Mouse (Mus musculus) CH12.LX (cell line): ENCODE results near the gene Pam16. TPM values are rescaled to one million over a fixed set of nuclear protein-coding genes. Genes with fewer than 3 reads are reported as not detected.

Source experiments
- DNase-seq: peaks from one replicate; pipeline ENCODE4 v3.0.0-alpha.2; 2013; ENCODE audit errors: extremely low read depth
- H3K27ac ChIP-seq: 2 replicates; pipeline ENCODE4 v1.5.1; 2012; ENCODE audit warnings: low read depth, mild to moderate bottlenecking, control low read depth, moderate library complexity; ENCODE audit not compliant: insufficient read depth
- H3K27me3 ChIP-seq: replicated peaks from 2 replicates; pipeline ENCODE3; 2012; ENCODE audit warnings: inconsistent platforms
- H3K36me3 ChIP-seq, 2 experiments: replicated peaks in 1 of 2; 2 replicates each; pipeline versions ENCODE3 to v1.6.1; 2012; ENCODE audit warnings: inconsistent platforms in 1 of 2, low read length in 1 of 2, mild to moderate bottlenecking in 1 of 2, mixed read lengths in 1 of 2, moderate library complexity in 1 of 2; ENCODE audit not compliant: control insufficient read depth in 1 of 2, insufficient read depth in 1 of 2
- H3K4me1 ChIP-seq, 2 experiments: 2 replicates each; pipeline ENCODE4 v1.6.1; 2012; ENCODE audit warnings: inconsistent platforms in 1 of 2, moderate library complexity in 1 of 2; ENCODE audit not compliant: insufficient read depth in 2 of 2, control insufficient read depth in 1 of 2
- H3K4me2 ChIP-seq: 2 replicates; pipeline ENCODE4 v1.6.1; 2012; ENCODE audit warnings: low read depth, mild to moderate bottlenecking, control low read depth; ENCODE audit not compliant: poor library complexity, insufficient read depth, severe bottlenecking
- H3K4me3 ChIP-seq, 3 experiments: fragments of 150-350 bp in 1 of 3; sonication (generic) in 1 of 3; replicated peaks in 1 of 3; 2 replicates each; pipeline versions ENCODE3 to v1.5.1; 2011 to 2012; ENCODE audit warnings: low read depth in 2 of 3, low read length in 2 of 3, mild to moderate bottlenecking in 2 of 3, moderate library complexity in 2 of 3, control low read depth in 1 of 3, improper control_type of control experiment in 1 of 3, inconsistent platforms in 1 of 3, mixed read lengths in 1 of 3; ENCODE audit not compliant: poor library complexity in 1 of 3
- H3K79me2 ChIP-seq: replicated peaks from 2 replicates; pipeline ENCODE4 v1.6.1; 2012; ENCODE audit warnings: mild to moderate bottlenecking, moderate library complexity; ENCODE audit not compliant: control insufficient read depth, poor library complexity, insufficient read depth, severe bottlenecking; ENCODE audit errors: extremely low read depth
- H3K9ac ChIP-seq: 2 replicates; pipeline ENCODE4 v1.6.1; 2012; ENCODE audit warnings: low read depth, mild to moderate bottlenecking, control low read depth, moderate library complexity; ENCODE audit not compliant: insufficient read depth
- H3K9me3 ChIP-seq: replicated peaks from 2 replicates; pipeline ENCODE3; 2012; ENCODE audit warnings: low read length, inconsistent platforms, mixed read lengths
- BHLHE40 ChIP-seq: IDR thresholded peaks from 2 replicates; pipeline ENCODE4 v1.6.1; 2011; ENCODE audit warnings: mild to moderate bottlenecking, low read depth, low read length, improper control_type of control experiment
- CTCF ChIP-seq, 2 experiments: IDR thresholded peaks in 1 of 2; conservative IDR thresholded peaks in 1 of 2; 2 replicates each; pipeline ENCODE4 v1.5.1; 2011 to 2012; ENCODE audit warnings: low read depth in 2 of 2, low read length in 2 of 2, improper control_type of control experiment in 1 of 2, inconsistent platforms in 1 of 2, mild to moderate bottlenecking in 1 of 2, moderate library complexity in 1 of 2
- ELF1 ChIP-seq: IDR thresholded peaks from 2 replicates; pipeline ENCODE4 v1.6.1; 2014; ENCODE audit warnings: low read depth, mild to moderate bottlenecking, inconsistent platforms, low read length, improper control_type of control experiment
- EP300 ChIP-seq: IDR thresholded peaks from 2 replicates; pipeline ENCODE4 v1.6.1; 2011; ENCODE audit warnings: low read length, improper control_type of control experiment
- ETS1 ChIP-seq: conservative IDR thresholded peaks from 2 replicates; pipeline ENCODE4 v1.6.1; 2012; ENCODE audit warnings: low read depth, mild to moderate bottlenecking, inconsistent platforms, low read length, improper control_type of control experiment, moderate library complexity
- IRF4 ChIP-seq: IDR thresholded peaks from 2 replicates; pipeline ENCODE4 v1.6.1; 2014; ENCODE audit warnings: low read depth, mild to moderate bottlenecking, inconsistent platforms, low read length, improper control_type of control experiment
- JUND ChIP-seq: conservative IDR thresholded peaks from 2 replicates; pipeline ENCODE4 v1.6.1; 2011; ENCODE audit warnings: low read depth, low read length, improper control_type of control experiment
- MAFK ChIP-seq: IDR thresholded peaks from 2 replicates; pipeline ENCODE4 v1.6.1; 2011; ENCODE audit warnings: low read length, improper control_type of control experiment; ENCODE audit not compliant: insufficient replicate concordance
- MAZ ChIP-seq: IDR thresholded peaks from 2 replicates; pipeline ENCODE4 v1.6.1; 2012; ENCODE audit warnings: low read depth, mild to moderate bottlenecking, inconsistent platforms, low read length, improper control_type of control experiment, moderate library complexity
- NRF1 ChIP-seq: IDR thresholded peaks from 2 replicates; pipeline ENCODE4 v1.6.1; 2014; ENCODE audit warnings: low read depth, mild to moderate bottlenecking, inconsistent platforms, low read length, improper control_type of control experiment, moderate library complexity
- PAX5 ChIP-seq: IDR thresholded peaks from 2 replicates; pipeline ENCODE4 v1.6.1; 2012; ENCODE audit warnings: low read length, inconsistent platforms, mixed read lengths
- RAD21 ChIP-seq: IDR thresholded peaks from 2 replicates; pipeline ENCODE4 v1.6.1; 2011; ENCODE audit warnings: low read depth, mild to moderate bottlenecking, low read length, improper control_type of control experiment, moderate library complexity
- SIN3A ChIP-seq: IDR thresholded peaks from 2 replicates; pipeline ENCODE4 v1.6.1; 2012; ENCODE audit warnings: low read length, improper control_type of control experiment, inconsistent platforms
- SMC3 ChIP-seq: IDR thresholded peaks from 2 replicates; pipeline ENCODE4 v1.6.1; 2011; ENCODE audit warnings: low read depth, low read length, improper control_type of control experiment
- USF1 ChIP-seq: IDR thresholded peaks from 2 replicates; pipeline ENCODE4 v1.6.1; 2014; ENCODE audit warnings: low read depth, mild to moderate bottlenecking, inconsistent platforms, low read length, improper control_type of control experiment
- ZC3H11A ChIP-seq: IDR thresholded peaks from 2 replicates; pipeline ENCODE4 v1.6.1; 2012; ENCODE audit warnings: low read depth, mild to moderate bottlenecking, inconsistent platforms, low read length, improper control_type of control experiment
- ZMIZ1 ChIP-seq: IDR thresholded peaks from 2 replicates; pipeline ENCODE4 v1.6.1; 2012; ENCODE audit warnings: low read depth, mild to moderate bottlenecking, inconsistent platforms, low read length, improper control_type of control experiment
- dilution Hi-C: fragments of 300-500 bp; cut with MboI; formaldehyde crosslinking; loops from 2 replicates; pipeline ENCODE4 v1.14.3; 2020; ENCODE audit warnings: low sequenced_read_pairs; ENCODE audit not compliant: extremely low pct_unique_long_range_greater_than_20kb, extremely low pct_ligation_motif_present
- in situ Hi-C: fragments of 300-500 bp; cut with MboI; formaldehyde crosslinking; loops from 3 replicates; pipeline ENCODE4 v1.14.3; 2019; ENCODE audit warnings: low sequenced_read_pairs, low pct_ligation_motif_present, low pct_unique_long_range_greater_than_20kb, mixed read lengths
- polyA plus RNA-seq: library from polyadenylated mRNA; unstranded; fragments of >175 nt; gene quantifications from 2 replicates; pipeline ENCODE4 v1.2.1, GENCODE M21; 2012; ENCODE audit warnings: low read depth; ENCODE audit not compliant: insufficient read length
- total RNA-seq, 2 experiments: library from RNA; depleted of rRNA; stranded (reverse); fragments of 300-350 nt in 1 of 2; fragments of >200 nt in 1 of 2; gene quantifications; 2 replicates each; pipeline ENCODE4 v1.2.3; 2012 to 2014

Gene Pam16
- total and polyA plus RNA-seq, 3 experiments: 11.6 to 152 (median 103) TPM

DNA sequence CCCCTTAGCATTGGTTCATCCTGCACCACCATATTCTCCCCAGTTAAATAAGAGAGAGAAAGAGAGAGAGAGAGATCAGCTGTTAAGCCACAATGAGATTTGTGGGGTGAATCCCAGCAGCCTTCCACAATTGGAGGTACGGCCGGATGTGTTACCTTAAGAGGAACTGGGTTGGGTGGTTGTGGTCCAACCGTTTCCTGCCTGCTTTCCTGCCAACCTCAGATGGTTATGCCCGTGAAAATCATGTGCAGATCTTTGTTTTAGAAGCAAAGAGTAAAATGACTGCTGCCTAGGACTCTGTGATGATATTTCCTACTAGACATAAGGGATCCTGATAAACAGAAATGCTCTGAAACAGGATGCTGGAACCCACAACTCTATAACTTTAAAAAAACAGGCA, 49.3 kb upstream of the Pam16 start:
- TF ChIP-seq JUND (no peak), MAFK (0 out of 2 replicates have a peak, but pooled peaks have one; percentile 9), BHLHE40 (peak; percentile 57)
- H3K27ac ChIP-seq: no peak overlapping the region
- no peaks in the 10 kb centered on the region for H3K27me3 ChIP-seq
- no peaks in the 10 kb centered on the region for H3K9me3 ChIP-seq
- H3K4me3 ChIP-seq: no peak overlapping the region
- in situ Hi-C loops: loop anchor here (5.0 kb wide), 1 partner anchor 42 kb away; no protein-coding TSS in a partner anchor
- no peak for DNase-seq
- H3K9ac ChIP-seq: no peak overlapping the region
- dilution Hi-C loops: no loop called here
- H3K4me1 ChIP-seq: peaks cover 4 to 48% of the 10 kb centered on the region in 2 experiments; a peak in 3 of 4 replicates
- peaks cover 50 to 73% of the 10 kb centered on the region in 2 experiments for H3K36me3 ChIP-seq
- H3K79me2 ChIP-seq: peaks cover 6% of the 10 kb centered on the region
- H3K4me2 ChIP-seq: no peak overlapping the region

DNA sequence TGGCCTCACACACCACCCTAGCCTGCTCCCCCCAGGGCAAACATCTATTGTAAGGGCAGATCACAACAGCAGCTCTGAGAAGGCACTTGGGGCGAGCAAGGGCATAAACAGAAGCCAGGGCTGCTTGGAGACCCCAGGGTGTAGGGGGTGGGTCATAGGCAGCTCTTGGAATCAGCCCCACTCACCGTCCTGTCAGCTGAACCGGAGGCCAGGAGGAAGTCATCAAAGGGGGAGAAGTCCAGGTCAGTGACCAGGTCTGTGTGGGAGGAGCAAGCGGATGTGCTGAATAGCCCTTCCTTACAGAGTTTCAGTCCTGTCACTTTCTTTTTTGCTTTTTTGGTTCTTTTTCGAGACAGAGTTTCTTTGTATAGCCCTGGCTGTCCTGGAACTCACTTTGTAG, 45.5 kb upstream of the Pam16 start:
- Histone ChIP-seq H3K27me3 (no peaks in the 10 kb centered on the region), H3K79me2 (no peaks in the 10 kb centered on the region), H3K27ac (no peak overlapping the region), H3K36me3 (peaks cover 70 to 89% of the 10 kb centered on the region in 2 experiments), H3K4me1 (peaks cover 0 to 27% of the 10 kb centered on the region in 2 experiments; a peak in 2 of 4 replicates), H3K4me3 (no peak overlapping the region), H3K4me2 (no peak overlapping the region), H3K9me3 (no peaks in the 10 kb centered on the region), H3K9ac (no peak overlapping the region)
- dilution Hi-C loops: no loop called here
- in situ Hi-C loops: loop anchor here (5.0 kb wide), 1 partner anchor 38 kb away; no protein-coding TSS in a partner anchor
- TF ChIP-seq ZMIZ1 (no peak), PAX5 (no peak), SIN3A (no peak), ELF1 (no peak), MAFK (no peak), SMC3 (no peak)
- TF ChIP-seq, all 38 proteins: peak for 0
- DNase-seq: no peak

DNA sequence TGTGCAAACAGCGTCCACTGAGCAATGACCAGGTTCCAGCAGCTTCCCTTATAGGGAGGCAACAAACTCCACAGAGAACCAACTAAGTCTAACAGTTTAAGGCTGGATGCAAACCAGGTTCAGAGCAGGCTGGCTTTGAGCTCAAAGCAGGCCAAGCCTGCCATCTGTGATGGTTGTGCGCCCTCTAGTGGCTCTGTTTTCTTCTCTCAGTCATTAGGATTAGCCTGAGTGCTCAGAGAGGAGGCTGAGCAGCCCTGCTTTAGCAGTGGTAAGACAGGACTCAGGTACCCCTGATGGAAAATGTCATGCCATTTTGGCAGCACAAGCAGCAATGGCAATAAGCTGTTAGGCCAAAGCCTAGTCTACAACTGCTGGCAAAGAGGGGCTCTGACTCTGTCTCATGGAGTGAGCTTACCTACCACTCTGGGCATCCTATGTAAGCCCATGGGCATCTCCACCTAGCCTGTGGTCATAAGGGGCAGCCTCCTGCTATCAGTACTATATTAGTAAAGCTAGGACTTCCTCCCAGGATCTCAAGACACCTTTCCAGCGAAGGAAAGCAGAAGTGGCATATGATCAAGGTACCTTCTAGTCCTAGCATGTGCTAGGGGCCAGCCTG, 42.5 kb upstream of the Pam16 start:
- no peaks in the 10 kb centered on the region for H3K79me2 ChIP-seq
- peaks cover 73 to 88% of the 10 kb centered on the region in 2 experiments for H3K36me3 ChIP-seq
- no peak overlapping the region for H3K4me2 ChIP-seq
- dilution Hi-C loops (no loop called here), in situ Hi-C loops (no loop called here)
- H3K4me3 ChIP-seq: no peak overlapping the region
- no peak overlapping the region for H3K27ac ChIP-seq
- no peaks in the 10 kb centered on the region for H3K27me3 ChIP-seq
- H3K9ac ChIP-seq: no peak overlapping the region
- no peaks in the 10 kb centered on the region for H3K9me3 ChIP-seq
- H3K4me1 ChIP-seq: peaks cover 0 to 15% of the 10 kb centered on the region in 2 experiments; a peak in 2 of 4 replicates
- TF ChIP-seq RAD21 (peak; percentile 99), ZC3H11A (peak; percentile 64), SMC3 (peak; percentile 93), CTCF (conservative IDR thresholded peaks at IDR 0.05 in 1 of 2, IDR thresholded peaks at IDR 0.05 in 1 of 2; ENCODE audit: low read depth in 2 of 2, low read length in 2 of 2) (peak; percentile 88 to 99), EP300 (no peak), USF1 (no peak), MAZ (no peak), NRF1 (peak; percentile 46; the same call in 1 of the 2 replicates), ELF1 (peak; percentile 9; the same call in 1 of the 2 replicates), ETS1 (no peak), IRF4 (0 out of 2 replicates have a peak, but pooled peaks have one; percentile 15)
- DNase-seq: peak; percentile 93
